Mouse (Mus musculus) cortical plate, adult 2 months (tissue): Measurements from ENCODE around the gene Ptprj.

ENCODE experiments used
- CTCF ChIP-seq: fragments of 200-500 bp; IDR thresholded peaks from 2 replicates; pipeline ENCODE4 v1.5.1; 2011; ENCODE audit warnings: mild to moderate bottlenecking, control low read depth, low read length; ENCODE audit not compliant: insufficient read depth; ENCODE audit errors: extremely low read depth
- POLR2A ChIP-seq: fragments of 200-500 bp; IDR thresholded peaks from 2 replicates; pipeline ENCODE4 v1.6.1; 2011; ENCODE audit warnings: mild to moderate bottlenecking, low read length, control low read depth; ENCODE audit not compliant: insufficient read depth; ENCODE audit errors: extremely low read depth

DNA sequence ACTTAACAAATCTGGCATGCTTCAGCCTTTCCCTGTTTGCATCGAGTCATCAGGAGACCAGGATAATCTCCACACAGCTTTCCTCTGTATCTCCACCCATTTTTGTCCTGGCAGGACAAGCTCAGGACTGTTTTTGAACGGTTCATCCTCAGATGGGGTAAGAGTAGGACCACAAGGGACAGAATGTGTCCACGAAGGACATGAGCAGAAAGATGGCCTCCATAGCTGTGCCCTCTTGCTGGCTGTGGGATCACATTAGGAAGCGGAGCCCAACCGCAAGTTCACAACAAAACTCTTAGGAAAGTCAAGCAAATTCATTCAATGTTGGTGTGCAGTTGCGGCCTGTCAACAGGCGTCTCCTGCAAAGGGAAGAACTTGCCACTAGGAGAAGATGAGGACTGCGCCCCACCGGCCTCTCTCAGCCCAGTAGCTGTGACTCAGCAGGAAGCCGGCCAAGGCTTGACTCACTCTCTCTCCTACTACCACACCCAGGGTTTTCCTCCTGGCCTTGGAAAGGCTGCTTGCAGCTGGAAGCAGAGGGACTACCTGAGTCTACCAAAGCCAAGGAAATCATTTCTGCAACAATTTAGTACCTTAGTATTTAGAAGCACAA is 31.6 kb upstream of the Ptprj start:
- TF ChIP-seq CTCF (no peak), POLR2A (no peak)
